Mouse (Mus musculus) testis, postnatal 10 days (tissue): ENCODE measurements around the gene Prss38.
"Not testable (repeated sequence)": the region's sequence is repeated elsewhere in the genome, so short reads cannot be mapped to it uniquely, and the experiment has no call there.

Experiments
- DNase-seq: peaks from one replicate; pipeline ENCODE4 v3.0.0; 2021; ENCODE audit warnings: low spot score

The Prss38 gene

DNA sequence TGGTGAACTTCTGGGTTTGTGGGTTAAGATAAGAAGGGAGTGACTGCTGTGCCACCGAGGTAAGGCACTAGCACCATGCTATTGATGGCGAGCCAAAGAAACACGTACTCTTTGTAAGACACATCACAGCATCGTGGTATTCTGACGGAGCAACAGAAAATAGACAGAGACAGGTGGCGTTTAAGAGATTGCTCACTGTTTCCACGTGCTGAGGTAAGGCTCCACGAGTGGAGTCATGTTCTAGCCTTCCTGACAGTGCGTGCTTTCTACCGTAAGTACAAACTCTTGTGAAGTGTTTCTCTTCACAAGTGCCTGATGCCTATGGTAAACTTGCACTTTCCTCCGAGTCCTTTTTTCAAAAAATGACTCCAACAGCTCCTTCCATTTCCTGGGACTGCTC, 5.6 kb downstream of the Prss38 start:
- DNase-seq = no peak

DNA sequence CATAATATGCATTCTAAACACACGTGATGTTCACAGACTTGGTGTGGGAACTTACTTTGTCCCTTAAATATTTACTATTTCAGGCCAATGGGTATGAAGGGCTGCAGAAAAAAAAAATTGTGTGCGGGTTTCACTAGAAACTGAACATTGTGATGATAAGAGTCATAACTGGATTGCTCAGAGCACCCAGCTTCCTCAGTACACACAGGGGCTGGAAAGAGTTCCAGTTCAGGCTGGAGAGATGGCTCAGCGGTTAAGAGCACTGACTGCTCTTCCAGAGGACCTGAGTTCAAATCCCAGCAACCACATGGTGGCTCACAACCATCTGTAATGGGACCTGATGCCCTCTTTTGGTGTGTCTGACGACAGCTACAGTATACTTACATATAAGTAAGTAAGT, 7.5 kb downstream of the Prss38 start:
- not testable (repeated sequence) for DNase-seq

DNA sequence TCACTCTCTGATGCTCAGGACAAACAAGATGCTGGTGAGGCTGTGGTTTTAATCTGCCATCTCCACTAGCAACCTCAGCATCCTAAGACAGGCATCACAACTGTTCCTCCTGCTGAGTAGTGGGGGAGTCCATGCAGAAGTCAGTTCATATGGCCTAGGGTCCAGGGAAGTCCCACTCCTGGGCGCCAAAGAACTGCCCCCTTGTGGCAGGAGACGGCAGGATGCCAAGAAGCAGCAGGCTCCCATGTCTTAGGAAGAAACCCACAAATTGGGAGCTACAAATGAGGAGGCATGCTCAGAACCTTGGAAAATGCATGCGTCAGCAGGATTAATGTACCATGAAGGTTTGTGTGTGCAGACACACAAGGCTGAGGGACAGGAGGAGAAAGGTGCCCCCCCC, 8.8 kb downstream of the Prss38 start:
- peak; percentile 49 for DNase-seq

DNA sequence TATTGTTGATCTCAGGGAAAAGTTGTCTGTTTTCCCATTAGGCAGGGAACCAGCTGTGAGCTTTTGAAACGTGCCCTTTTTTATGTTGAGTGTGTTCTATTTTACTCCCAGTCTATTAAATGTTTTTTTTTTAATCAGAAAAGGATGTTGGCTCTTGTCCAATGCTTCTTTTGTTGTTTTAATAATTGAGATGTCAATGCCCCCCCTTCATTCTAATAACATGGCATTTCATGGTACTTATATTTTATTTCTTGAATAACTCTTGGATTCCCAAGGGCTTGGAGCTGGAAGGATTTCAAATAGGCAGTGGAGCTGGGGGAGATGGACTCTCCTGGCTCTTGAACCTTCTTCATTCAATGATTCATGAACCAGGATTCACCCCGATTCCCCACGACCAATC, 9.4 kb downstream of the Prss38 start:
- DNase-seq = no peak

DNA sequence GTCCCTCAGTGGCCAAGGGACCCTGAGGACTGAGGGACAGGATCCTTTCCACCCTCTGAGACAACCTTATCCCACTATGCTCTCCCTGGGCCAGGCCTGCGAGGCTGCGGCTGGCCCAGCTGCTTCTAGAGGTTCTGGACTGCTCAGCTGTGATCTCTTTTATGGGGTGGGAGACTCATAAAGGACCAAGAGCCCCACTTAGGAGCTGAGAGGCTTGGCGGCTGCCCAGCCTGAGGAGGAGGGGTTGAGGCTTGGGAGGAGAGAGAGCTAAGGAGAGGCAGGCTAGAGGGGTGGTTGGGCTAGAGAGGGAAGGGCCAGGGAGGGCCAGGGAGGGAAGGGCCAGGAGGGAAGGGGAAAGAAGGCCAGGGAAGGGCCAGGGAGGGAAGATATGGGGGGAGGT, 11.0 kb downstream of the Prss38 start:
- peak; percentile 55 for DNase-seq

DNA sequence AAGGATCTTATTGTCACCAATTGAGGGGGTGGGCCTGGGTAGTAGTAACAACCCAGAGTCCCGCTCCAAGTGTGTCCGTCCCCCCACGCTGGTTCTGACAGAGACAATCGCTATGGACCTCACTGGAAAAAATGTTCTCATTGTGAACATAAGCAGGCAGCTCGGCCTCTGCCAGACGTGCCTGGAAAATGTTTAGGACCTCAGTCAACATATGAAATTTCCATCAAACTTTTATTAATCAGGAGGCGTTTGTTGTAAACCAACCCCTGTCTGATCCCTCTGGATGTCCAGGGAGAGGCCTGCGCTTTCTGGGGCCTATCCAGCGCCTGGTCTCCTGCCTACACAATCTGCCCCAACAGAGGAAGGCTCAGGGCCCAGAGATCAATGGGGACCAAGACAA, 11.4 kb downstream of the Prss38 start:
- no peak for DNase-seq

DNA sequence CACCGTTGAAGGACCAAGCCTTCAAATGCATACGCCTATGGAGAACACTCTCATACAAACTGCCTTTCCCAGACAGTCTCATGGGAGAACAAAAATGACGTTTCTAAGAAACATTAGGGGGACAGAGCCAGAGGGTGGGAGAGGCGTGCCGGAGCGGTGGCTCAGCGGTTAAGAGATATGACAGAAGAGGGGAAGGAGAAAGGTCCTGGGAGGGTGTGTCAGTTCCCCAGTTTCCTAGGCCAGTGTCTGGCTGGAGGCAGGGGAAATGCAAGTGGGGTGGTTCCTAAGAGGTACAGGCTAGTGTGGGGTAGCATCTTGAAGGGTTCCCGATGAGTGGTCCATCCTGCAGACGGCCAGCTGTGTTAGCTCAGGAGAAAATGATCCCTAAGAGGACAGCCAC, 14.2 kb downstream of the Prss38 start:
- DNase-seq = no peak

- no peak for DNase-seq
These were observed 18.6 kb downstream of the Prss38 start for GRCm38 (mm10) chr11:59356874-59357289.

DNA sequence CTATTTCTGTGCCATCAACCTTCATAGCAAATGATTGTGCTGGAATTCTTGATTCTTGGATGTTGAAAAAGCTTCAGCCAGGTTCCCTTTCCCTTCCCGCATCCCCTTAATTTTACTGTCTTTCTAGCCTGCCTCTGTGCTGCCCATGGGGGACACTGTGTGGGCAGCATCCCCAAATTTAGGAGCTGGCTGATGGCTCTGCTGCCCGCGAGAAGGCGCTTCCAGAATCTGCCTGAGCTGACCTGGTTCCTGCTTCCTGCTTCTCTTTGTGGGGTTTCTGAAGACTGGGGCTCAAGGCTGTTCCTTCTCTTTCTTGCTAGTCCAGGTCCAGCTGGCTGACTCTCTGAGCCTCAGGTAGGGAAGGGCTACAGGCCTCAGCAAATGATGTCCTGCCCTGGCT, 20.7 kb downstream of the Prss38 start:
- DNase-seq = no peak

GRCm38 (mm10) chr11:59350326-59350725, 25.1 kb downstream of the Prss38 start:
- DNase-seq = no peak

DNA sequence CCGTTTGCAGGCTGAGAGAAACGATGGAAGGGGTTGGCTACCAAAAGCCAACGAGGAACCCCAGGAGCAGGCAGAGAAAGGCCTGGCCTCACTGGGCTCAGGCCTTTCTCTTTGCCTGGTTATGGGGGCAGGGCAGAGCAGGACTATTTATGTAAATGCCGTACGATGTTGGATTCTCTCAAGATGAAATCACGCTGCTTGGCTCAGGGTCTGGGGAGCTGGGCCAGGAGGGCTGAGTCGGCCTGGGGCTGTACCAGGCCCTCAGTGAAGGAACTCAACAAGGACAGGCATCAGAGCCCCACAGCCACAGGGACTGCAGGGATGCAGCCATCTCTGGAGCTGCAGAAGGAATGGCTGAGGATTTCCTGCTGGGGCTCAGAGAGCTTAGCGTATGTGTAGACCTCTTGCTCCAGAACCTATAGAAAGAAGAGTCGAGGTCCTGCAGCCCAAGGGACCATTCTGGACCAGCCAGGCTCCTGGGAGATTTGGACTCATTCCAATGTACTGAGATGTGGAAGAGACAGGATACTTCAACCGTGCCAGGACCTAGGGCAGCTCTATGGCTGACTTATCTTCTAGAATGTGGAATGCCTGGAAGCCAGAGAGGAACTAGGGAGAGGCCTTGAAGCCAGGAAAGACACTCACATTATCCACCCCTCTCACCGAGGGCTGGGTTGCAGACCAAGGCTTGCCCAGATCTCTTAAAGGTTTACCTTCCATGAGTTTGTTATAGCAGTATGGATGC, 29.1 kb downstream of the Prss38 start:
- no peak for DNase-seq

DNA sequence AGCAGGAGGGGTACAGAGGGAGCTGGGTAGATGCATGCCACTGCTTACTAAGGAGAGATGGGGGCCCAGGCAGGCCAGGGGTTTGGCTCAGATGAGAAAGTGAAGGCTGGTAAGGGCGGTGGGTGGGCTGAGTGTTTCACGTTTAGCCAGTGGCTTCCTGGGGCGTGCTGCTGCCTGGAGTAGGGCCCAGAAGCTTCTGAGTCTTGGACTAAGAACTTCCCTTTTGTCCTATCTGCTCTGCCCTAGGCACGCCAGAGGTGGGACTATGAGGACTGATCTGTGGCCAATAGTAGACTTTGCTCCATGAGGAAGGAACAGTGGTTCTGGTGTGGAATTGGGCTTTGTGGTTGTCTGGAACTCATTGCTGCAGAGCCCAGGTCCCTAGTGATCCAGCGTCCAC, 32.5 kb downstream of the Prss38 start:
- DNase-seq = no peak

DNA sequence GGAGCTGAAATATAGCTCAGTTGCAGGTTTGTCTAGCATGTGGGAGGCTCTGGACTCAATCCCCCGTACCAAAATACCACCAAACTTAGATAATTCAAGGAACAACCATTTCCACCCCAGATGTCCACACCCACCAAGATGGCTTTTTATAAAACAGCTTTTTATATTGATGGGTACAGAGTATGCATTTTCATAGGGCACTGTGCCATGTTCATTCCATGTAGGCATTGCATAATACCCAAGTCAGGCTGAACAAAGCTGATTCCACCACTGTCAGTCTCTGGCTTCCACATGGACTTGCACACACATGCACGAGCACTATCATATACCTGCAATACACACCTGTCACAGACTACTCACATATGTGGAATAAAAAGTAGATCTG, 36.7 kb downstream of the Prss38 start:
- no peak for DNase-seq

- DNase-seq = peak; percentile 67
These were observed 37.3 kb downstream of the Prss38 start for GRCm38 (mm10) chr11:59337955-59338735.

DNA sequence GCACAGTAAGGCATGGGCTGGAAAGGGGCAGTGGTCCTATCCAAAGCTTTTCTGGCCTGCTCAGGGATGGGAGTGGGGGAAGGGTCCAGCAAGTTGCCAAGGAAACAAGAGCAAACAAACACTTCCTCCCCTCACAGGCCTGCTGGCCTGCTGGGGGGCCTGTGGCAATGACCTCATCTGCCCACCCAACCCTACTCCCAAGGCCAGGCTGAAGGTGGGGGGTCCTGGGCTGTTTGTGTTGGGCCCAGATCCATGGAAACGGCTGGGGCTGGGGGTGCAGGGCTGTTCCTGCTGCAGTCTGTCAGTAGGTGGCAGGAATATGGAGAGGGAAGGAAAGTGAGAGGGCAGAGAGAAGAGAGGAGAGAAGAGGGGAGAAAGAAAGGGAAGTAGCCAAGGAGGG, 39.1 kb downstream of the Prss38 start:
- no peak for DNase-seq

DNA sequence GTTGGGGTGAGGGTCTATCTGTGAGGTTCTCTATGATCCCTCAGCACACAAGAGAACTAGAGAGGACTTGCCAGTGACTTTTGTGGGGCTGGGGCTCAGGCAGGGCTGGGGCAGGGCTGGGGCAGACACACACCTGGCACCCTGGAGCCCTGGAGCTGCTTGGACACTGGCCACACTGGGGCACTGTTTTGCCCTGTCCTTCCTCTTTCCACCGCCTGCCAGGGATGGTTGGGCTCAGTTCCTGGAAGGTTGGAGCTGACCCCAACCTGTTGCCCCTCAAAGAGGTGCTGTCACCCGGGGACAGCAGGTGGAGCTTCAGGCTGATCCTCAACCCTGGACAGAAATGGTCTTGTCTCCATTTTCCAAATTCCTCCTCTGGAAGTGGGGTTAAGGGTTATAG, 39.5 kb downstream of the Prss38 start:
- DNase-seq = no peak

GRCm38 (mm10) chr11:59335150-59335549, 40.3 kb downstream of the Prss38 start:
- no peak for DNase-seq

GRCm38 (mm10) chr11:59332938-59333337, 42.5 kb downstream of the Prss38 start:
- DNase-seq = no peak

- no peak for DNase-seq
These were observed 44.1 kb downstream of the Prss38 start for GRCm38 (mm10) chr11:59331167-59331869.

- peak; percentile 85 for DNase-seq
These were observed 44.9 kb downstream of the Prss38 start for GRCm38 (mm10) chr11:59330560-59330959.

GRCm38 (mm10) chr11:59329616-59330015, 45.8 kb downstream of the Prss38 start:
- DNase-seq = no peak

DNA sequence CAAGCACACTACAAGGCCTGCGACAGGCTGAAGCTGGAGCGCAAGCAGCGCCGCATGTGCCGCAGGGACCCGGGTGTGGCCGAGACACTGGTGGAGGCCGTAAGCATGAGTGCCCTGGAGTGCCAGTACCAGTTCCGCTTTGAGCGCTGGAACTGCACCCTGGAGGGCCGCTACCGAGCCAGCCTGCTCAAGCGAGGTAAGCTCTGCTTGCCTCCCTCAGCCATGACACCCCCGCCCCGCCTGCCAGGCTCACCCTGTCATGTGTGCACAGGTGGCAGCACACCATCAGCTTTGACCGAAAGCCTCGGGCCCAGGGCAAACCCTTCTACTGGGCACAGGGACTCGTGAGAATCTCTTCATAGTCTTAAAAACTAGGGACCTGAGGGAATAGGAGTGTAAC, 47.8 kb downstream of the Prss38 start:
- DNase-seq = no peak

DNA sequence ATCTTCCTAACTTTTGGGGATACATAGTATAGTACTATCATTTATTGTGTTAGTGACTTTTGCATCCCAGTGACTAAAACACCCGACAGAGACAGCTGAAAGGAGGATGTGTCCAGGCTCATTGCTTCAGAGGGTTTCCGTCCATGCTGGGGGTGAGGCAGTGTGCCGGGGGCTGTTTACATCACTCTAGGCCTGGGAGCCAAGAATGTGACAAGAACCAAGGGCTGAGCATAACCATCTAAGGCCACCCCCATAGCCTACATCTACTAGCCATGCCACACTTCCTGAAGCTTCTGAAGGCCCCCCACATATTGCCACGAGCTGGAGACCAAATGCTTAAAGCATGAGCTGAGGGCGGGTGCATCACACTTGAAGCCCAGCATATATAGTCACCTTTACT, 50.7 kb downstream of the Prss38 start:
- DNase-seq = no peak
